Mouse (Mus musculus) left cerebral cortex, adult 8-10 months (tissue): ENCODE measurements at regions not wholly inside any gene's neighbourhood (a gene's known extent, or its start where the extent isn't known, plus 50 kb on each side); places are given as distances from the start of the nearest gene placed in this dataset.

Experiments
- DNase-seq, 2 experiments: peaks; one replicate each; pipeline ENCODE4 v3.0.0; 2022; ENCODE audit warnings: low spot score in 2 of 2

DNA sequence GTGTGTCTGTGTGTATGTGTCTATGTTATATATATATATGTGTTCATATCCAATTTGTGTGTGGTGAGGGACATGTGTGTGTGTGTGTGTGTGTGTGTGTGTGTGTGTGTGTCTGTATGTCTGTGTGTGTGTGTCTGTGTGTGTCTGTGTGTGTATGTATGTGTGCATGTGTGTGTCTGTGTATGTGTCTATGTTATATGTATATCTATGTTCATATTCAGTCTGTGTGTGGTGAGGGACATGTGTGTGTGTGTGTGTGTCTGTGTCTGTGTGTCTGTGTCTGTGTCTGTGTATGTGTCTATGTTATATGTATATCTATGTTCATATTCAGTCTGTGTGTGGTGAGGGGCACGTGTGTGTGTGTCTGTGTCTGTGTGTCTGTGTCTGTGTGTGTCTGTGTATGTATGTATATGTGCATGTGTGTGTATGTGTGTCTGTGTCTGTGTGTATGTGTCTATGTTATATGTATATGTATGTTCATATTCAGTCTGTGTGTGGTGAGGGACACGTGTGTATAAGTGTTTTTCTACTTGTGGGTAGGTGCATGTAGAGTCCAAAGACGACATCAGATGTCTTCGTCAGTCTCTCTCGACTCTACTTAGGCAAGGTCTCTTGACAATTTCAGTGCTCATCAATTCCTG is 370.5 kb upstream of the Slc7a11 start:
- no peak for DNase-seq

DNA sequence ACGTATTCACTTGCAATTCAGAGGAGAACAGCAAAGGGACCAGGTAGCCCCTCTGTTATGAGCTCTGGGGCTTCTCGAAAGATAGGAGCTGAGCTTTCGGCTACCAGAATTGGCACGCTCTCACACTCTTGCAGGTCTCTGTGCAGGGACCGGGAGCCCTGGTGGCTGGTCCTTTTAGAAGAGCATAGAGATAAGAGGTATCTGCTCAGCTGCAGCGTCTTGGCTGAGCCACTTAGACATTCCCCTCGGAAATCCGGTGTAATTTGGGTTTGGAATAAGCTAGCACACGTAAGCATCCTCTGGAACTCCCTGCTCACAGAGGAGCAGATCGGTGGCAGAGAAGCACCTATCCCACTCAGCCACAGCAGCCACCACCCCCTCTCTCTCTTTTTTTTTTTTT is 372.3 kb upstream of the Slc7a11 start:
- DNase-seq, result no peak

DNA sequence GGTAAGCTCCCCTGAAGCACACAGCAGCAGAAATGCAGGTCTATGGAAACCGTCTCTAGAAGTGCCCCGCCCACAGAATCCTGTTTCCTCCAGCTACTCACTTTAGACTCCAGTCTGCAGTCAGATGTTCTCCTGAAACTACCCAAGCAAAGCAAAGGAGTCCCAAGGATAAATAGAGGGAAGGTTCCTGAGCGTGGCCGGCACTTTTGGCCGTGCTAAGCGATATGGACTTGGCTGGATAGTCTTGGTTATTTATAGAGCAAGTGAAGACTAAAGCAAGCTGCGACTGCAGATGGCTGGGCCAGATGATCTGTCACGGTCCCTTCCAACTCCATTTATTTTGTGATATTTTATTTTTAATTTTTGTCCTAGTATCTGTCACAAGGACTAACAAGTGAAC is 373.1 kb upstream of the Slc7a11 start:
- peak; percentile 7 to 40 for DNase-seq

DNA sequence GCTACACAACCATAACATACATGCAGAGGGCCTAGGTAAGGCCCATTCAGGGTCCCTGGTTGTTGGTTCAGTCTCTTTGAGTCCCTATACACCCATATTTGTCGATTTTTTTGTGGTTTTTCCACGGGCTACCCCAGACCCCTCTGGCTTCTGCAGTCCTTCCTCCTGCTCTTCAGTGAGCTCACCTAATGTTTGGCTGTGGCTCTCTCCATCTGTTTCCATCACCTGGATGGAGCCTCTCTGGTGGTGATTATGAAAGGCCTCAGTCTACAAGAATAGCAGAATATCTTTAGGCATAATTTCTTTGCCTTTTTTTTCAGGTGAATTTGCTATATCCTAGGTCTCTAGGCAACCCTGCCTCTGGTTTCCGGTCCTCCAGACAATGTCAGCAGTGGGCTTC is 373.9 kb upstream of the Slc7a11 start:
- no peak for DNase-seq

DNA sequence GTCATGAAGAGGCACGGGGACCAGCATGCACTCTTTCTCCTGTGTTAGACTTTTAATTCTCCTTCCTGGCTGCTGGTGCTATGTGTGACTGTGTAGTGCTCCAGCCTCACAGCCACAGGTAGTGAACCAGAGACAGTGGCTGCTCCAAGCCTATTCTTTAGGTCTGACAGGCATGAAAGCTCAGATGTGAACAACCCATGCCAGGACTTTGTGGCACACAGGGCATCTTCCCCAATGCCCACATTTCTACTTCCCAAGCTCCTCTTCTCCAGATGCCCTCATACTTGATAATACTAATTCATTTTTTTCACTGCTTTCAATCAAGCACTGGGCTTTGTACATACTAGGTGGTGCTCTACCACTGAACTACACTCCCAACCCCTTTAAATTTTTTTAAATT is 377.4 kb upstream of the Slc7a11 start:
- DNase-seq, result no peak

DNA sequence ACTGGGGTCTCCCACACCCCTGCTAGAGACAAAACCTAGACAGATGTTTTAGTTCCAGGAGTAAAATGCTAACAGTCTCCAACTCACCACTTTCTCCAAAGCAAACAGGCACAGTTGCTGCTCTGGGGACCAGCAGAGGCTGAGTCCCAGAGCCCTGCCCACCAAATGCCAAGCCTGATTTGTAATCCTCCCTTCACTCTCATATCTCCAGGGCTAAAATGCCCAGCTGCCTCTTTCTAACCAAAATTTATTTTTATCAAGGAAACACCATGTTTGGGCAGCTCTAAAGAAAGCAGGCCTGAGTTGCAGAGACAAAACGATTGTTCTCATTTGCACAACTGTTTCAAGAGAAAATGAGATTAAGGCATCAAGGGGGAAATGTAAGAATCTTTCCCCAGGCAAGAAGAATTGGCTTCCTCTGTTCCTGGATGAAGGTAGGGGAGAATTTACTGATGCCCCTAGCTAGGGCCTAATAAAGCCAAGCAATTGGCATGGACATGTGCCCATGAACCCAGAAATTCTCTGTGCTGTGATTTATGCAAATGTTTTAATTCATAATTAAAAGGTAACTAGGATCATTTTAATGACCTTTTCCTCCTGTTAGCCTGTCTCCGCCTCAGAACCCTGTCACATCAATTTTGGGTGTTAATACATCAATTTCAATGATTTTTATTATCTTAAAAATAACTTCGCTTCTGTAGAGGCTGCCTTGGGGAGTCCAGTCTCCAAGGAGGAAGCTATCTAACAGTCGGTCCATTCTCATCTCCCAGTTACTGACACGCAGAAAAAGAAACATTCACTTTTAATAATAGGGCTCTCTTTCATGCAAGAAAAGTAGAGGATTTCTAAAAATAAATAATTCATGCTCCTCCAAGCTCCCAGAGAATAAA is 382.4 kb upstream of the Slc7a11 start:
- no peak for DNase-seq

DNA sequence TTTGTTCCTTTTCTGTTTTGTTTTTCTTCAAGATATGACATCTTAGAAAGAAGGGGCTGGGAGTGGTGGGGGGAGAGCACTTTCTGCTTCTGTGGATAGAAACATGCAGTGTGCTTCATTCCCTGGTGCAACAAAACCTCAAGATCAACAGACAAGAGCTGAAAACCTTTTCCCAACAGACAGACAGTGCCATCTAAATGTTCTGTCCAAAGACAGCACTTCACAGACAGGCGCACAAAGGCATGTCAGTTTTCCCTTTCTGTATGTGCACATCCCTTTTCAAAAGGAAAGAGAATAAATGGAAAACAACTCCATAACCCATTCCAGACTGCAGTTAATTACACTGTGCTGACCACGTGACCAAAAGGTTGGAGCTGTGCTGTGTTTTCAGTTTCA is 383.0 kb upstream of the Slc7a11 start:
- DNase-seq, result no peak

DNA sequence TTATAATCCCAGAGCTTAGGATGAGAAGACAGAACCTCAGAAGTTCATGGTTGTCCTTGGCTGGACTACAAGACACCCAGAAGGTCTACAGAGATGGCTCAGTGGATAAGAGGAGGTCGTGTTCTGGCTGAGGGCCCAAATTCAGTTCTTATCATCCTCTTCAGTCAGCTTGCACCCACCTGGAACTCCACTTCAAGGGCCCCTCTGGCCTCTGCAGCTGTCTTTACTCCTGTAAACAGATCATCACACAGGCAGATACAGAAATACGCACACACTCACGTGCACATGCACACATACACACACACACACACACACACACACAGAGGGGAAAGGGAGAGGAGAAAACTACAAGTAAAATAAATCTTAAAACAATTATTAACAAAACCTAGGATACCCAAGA is 385.8 kb upstream of the Slc7a11 start:
- DNase-seq, result no peak

DNA sequence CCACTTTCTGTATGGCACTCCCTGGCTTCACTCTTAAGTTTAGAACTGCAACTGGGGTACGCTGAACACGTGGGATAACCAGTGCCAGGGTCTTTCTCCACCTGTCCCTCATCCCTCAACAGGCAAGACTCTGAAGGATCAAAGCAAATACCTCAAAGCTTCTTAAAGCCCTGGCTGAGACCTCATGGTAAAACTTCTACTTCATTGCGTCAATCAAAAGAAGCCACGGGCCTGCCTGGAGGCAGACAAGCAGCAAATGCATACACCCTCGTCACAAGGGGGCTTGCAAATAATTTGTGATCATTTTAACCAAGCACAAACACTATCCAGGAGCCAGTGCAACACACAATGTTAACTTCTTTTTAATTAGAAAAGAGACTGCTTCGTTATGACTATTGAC is 387.0 kb upstream of the Slc7a11 start:
- no peak for DNase-seq

DNA sequence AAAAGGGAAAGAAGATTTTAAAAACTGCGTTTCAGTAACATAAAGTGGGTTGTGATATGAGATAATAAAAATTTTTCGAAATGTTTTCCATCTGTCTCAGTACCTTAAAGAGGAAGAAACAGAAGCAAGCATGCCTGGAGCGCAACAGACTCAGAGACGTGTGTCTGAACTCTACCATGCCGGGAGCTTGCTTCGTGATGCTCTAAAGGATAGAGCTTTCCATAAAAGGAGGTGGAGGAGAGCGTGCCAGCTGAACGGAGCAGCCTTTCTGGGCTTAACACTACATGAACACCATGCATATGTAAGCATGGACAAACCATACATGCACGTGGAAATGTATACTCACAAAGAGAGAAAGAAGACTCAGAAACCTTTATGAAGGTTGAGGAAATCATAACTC is 387.5 kb upstream of the Slc7a11 start:
- DNase-seq, result no peak

DNA sequence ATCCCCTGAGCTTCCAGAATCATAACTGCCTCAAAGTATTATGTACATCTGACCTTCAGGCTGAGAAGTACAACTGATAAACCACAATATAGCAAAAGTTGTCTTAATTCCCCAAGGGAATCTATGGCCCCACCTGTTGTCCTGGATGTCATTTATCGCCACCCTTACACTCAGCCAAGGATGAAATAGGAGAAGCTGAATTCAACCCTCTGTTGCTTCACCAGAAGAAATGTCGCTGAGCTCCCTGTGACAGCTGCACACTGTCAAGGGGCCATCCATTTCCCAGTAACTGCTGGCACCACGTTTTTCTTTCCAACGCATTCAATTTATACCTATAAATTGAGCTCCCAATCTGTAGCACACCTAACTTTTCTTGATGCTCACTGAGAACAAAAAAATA is 382.0 kb upstream of the Noct start:
- DNase-seq, result no peak

DNA sequence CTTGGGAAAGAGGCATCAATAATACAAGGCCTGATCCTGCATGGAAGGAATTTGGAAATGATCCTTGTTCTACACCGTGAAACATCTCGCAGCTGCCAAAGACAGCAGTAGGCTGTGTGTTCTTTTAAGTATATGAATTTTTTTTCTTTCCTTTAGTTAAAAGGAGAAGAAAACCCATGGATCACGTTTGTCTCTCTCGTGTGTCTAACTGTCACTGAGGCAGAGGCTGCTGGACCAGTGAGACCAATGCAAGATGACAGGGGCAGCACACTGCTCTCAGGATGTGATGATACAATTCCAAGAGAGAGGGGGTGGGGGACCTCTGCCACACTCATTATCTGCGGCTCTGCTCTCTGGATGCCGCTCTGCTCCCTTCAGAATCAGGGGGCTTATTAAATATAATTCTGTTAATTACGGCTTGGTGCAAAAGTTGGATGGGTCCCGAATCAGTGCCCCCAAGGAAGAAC is 379.4 kb upstream of the Noct start:
- DNase-seq, result no peak

DNA sequence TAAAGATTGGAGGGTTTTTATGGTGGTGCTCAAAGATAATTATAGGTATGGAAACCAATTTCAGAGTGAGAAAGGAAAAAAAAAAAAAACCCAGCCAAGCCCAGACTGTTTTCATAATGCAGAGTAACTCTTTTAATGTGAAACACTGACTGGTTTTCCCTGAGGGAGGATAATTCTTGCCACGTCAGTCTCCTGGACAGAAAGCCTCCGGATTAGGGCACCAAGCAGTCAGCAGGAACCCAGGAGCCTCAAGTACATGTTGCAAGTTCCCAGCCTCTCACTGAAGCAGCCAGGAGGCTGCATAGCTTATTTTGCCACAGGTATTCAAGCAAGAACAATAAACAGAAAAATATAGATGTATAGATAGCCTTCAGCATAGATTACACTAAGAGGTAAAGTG is 378.9 kb upstream of the Noct start:
- DNase-seq, result no peak

DNA sequence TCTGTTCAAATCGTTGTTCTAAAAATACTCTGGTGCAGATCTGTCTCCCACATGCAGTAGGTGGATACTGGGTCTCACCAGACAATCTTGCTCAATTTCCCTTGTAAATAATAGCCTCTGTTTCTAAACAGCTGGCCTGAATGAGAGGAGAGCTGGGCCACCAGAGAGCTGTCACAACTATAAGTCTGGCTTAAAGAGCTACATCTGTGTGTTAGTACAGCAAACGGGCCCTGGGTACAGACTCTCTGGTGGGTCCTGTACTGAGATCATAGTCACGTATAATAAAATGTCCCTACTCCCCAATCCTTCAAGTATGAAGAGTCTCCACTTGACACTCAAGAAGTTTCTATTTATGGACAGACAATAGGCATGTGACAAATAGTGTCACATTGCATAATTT is 375.7 kb upstream of the Noct start:
- DNase-seq, result no peak

DNA sequence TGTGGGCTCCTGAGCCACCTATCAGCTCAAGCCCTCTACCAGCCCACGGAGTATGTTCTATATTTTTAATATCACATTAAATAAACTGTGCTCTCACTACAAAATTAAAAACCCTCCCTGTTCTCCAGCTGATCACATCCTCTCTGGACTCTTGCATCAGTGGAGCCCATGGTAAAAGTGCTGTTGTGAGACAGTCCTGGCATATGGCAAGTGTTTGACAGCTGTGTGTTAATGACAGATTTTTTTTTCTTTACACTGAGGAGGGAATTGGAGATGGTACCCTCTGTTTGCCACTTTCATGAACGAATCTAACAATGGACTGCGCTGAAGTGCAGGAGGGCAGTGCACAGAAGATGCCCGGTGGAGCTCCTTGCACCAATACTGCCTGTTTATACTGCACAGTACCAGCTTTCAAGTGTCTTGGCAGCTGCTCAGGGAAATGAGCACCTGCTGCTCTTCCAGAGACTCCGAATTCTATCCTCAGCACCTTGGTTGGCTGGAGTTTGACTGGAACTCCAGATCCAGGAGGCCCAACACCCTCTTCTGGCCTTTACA is 373.1 kb upstream of the Noct start:
- DNase-seq, result no peak

DNA sequence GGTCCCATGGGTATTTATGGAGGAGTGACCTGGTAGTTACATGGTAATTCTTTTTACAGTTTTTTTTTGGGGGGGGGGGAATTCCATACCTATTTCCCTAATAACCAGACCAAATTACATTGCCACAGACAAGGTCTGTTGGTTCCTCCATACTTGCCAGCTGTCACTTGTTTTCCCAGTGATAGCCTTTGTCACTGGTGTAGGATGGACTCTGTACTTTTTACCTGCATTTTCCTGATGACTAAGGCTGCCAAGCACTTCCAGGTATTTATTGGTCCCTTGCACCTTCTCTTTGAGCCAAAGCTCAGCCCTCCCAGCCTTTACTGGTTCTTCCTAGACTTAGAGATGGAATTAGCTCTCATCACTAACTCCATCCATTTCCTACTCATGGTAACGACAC is 357.1 kb upstream of the Noct start:
- no peak for DNase-seq

DNA sequence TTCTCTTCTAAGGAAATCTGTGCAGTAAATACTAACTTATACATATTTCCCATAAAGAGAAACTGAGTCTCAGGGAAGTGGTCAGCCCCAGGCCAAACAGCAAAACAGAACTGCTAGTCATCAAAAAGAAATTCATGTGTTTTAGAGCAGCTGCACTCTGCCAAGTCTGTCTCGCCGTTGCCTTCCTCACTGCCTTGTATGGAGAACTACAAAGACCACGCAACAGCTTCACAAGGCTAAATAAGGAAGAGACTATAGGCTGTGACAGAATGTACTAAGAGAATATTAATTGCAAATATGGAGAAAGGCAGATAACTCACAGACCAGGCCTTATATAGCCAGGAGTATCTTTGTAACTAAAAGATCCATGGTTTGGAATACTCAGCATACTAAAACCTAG is 355.0 kb upstream of the Noct start:
- DNase-seq, result no peak

DNA sequence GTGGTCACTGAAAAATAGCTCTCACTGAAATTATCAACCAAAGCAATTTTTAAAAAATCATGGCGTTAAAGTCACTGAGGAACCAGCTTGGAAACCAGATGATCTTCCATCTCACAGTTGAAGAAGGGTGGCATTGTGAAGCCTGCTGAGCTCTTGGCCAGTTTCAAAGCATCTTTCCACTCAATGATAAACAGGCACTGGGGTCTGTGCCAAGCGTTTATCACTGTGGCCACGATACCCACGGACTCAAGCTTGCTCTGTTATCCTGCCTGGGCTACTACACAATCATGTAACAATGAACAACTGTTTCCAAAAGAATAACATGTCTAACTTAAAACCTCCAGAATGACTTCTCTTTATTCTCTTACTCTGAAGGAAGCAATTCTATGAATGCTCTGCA is 345.2 kb upstream of the Noct start:
- DNase-seq, result no peak

DNA sequence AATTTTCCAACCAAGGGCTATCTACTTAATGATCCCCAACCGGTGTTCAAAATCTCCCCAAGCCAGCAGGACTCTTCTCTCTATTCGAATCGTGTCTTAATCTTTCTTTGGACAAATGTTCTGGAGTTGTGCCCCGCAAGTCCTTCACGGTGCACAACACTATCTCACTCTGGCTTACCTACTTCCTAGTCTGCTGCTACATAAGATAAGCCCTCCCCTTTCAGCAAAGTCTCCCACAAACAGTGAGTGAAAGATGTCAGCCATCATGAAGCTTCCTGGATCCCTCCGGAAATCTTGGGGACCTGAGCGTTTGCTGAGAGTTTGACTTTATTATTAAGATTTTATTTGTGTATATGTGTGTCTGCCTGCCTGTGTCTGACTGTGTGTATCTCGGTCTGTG is 344.7 kb upstream of the Noct start:
- DNase-seq, result no peak

DNA sequence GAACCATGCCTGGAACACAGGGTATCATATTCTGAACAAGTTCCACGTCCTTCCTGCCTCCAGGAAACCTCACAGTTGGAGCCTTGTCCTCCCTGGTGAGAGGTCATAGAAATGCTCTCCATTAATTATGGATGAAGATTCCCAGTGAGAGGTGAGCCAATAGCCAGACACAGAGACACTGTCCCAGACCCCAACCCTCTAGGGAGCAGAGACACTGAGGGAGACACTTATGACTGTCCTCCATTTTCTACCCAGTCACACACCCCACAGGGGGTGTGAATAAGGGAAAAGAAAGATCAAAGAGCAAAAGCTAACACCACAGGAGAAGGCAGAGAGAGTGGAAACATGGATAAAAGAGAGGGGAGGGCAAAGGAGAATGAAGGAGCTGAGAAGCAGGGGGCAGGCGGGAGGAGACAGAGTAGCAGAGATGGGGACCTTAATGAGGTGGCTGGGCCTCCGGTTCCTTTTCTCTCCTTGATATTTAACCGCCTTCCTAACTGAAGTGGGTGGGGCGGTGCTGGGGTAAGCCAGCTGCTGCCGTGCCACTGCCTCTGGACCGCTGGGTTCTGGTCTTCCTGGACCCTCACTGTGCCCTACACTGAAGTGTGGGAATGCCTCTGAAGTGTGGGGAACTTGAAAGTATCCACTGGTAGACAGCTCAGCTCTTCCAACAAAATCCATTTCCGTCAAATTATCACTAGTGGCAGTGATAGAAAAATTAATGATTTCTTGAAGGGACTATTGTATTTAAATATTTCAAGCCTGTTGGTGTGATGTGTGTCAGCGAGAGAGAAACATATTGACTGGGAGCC is 342.6 kb upstream of the Noct start:
- DNase-seq, result no peak

DNA sequence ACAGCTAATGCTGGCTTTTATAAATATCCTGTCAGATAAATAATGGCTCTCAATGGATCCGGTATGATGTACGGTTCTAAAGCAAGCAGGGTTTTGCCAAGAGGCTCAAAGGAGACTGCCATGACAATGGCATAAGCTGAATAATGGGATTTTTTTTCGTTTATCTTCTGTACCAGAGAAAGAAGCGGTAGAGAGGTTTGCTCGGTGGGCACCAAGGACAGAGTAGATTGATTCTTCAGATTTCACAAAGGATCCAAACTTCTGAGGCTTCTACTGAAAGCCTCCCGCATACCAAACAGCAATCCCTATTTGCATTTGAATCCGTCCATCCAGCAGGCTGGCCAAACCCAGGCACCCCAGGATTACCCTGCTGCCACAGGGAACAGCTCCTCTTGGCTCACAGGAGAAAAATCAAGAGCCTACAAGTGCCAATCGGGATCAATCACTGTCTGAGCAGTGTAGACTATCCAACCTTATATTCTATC is 342.0 kb upstream of the Noct start:
- no peak for DNase-seq

DNA sequence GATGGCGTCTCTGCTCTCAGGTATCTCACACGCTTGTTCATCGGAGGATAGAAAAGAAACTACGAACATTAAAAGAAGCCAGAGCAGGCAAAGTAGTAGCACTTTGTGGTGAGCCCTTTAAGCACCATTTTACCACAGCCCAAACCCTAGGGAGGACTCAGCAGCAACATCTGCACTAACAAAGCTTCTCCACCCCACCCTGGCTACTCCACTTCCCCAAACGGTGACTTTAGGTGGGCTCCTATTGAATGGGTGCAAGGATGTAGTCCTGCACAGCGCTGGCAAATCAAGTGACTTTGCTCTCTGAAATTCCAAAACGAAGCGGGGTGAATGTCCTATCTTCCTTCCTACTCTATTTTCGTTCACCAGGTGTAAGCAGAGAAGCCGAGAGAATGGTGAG is 337.9 kb upstream of the Noct start:
- DNase-seq, result no peak
